Mouse (Mus musculus): ENCODE data around the gene Metrn. TPM values are rescaled to one million over a fixed set of nuclear protein-coding genes. Genes with fewer than 3 reads are reported as not detected.
"Not testable (repeated sequence)": the region's sequence is repeated elsewhere in the genome, so short reads cannot be mapped to it uniquely, and the experiment has no call there.

Gene Metrn
- total and polyA plus RNA-seq, 3 experiments: 16.8 to 121 (median 33.1) TPM

GRCm38 (mm10) chr17:25808789-25809605, 12.1 kb upstream of the Metrn start, which contains the start of gene Fbxl16:
Gene Fbxl16, plus strand, starts transcription at chr17:25809085.
- DNase-seq: peak; percentile 95

DNA sequence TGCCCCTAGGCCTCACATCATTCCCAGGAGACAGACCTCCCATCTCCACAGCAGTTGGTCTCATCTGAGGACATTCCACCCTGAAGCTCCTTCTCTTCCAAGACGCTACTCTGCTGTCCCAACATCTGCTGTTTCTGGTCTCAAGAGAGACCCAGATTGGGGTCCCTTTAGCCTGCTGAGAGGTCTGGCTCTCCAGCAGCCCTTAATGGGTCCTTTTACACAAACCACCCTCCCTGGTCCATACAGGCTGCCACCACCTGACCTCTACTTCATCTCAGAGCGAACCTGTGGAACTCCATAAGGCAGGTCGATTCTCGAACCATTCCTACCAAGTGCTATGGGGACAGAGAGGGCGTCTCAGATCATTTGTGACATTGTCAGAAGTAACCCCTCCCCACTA, 11.1 kb upstream of the Metrn start:
- no peak for DNase-seq

DNA sequence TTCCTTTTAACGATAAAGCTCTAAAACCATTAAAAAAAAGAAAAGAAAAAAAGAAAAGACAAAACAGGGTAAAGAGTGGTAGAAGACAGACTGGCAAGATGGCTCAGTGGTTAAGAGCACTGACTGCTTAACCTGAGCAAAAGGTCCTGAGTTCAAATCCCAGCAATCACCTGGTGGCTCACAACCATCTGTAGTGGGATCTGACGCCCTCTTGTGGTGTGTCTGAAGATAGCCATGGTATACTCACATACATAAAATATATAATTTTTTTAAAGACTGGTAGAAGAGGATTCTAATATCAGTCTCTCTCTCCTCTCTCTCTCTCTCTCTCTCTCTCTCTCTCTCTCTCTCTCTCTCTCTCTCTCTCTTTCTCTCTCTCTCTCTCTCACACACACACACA, 10.5 kb upstream of the Metrn start:
- DNase-seq: not testable (repeated sequence)

DNA sequence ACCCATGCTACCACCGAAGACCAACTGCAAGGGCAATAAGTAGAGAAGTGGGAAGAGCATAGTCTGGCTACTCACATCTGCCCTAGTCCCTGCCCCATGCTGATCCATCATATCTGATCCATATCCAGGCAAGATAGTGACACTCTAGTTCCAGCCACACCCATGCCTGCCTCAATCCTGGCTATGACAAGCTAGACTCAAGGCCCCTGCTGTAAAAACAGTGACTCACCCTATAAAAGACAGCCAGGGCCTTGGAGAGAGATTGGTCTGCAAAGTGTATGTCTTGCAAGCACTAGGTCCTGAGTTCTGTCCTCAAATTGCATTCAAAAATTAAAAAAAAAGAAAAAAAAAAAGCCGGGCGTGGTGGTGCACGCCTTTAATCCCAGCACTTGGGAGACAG, 9.6 kb upstream of the Metrn start:
- DNase-seq: peak; percentile 81

- peak; percentile 91 for DNase-seq
Observed at GRCm38 (mm10) chr17:25802825-25803517, 6.0 kb upstream of the Metrn start.

GRCm38 (mm10) chr17:25801029-25801428, 4.1 kb upstream of the Metrn start:
- peak; percentile 68 for DNase-seq

GRCm38 (mm10) chr17:25796211-25796771, 645 bp downstream of the Metrn start:
- DNase-seq: peak; percentile 69

- DNase-seq: peak; percentile 49
Observed at GRCm38 (mm10) chr17:25795609-25796092, 1.3 kb downstream of the Metrn start, which contains the start of gene AC134908.4. Gene AC134908.4, minus strand, starts transcription at chr17:25795659.

- no peak for DNase-seq
Observed at GRCm38 (mm10) chr17:25794998-25795397, 1.9 kb downstream of the Metrn start.

DNA sequence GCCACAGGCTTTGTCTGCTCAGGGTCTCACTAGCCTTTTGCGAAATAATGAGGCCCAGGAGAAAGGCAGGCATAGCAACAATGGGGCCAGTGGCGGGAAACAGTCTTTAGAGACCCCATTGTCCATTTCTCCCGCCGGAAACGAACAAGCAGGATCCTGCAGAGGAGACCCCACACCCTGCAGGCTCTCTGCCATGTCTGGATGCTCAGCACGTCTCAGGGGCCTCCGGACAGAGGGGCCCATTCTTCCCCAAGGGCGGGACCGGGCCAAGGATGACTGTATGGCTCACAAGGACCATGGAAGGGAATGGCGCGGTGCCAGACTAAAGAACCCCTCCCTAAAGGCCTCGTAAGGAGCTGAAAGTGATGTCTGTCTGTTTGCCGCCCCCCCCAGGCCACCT, 2.7 kb downstream of the Metrn start:
- DNase-seq: no peak

GRCm38 (mm10) chr17:25792615-25793014, 4.3 kb downstream of the Metrn start, which contains the start of gene Fam173a:
Gene Fam173a, minus strand, starts transcription at chr17:25792901.
- DNase-seq: peak; percentile 84

- peak; percentile 90 for DNase-seq
Observed at GRCm38 (mm10) chr17:25791843-25792527, 5.0 kb downstream of the Metrn start.

DNA sequence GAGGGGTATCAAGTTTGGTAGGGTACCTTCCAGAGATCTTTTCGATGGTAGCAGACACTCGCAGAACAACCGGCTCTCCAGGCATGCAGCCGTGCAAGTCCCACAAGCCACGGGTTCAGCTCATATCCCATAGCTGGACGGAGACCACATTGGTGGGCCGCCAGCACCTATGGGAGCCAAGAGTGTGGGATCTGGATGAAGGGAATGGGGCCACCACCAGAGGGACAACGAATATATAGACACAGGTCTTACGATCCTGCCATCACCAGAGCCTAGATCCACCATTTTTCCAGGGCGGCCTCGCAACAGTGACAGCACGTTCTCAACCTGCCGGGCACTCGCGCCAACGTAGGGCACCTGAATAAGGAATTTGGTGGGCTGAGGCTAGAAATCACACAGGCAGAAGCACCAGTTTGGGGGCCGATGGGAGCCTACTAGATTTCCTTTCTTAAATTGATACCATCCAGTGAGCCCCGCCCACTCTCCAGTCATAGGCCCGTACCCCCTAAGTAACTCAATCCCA, 5.6 kb downstream of the Metrn start:
- no peak for DNase-seq

DNA sequence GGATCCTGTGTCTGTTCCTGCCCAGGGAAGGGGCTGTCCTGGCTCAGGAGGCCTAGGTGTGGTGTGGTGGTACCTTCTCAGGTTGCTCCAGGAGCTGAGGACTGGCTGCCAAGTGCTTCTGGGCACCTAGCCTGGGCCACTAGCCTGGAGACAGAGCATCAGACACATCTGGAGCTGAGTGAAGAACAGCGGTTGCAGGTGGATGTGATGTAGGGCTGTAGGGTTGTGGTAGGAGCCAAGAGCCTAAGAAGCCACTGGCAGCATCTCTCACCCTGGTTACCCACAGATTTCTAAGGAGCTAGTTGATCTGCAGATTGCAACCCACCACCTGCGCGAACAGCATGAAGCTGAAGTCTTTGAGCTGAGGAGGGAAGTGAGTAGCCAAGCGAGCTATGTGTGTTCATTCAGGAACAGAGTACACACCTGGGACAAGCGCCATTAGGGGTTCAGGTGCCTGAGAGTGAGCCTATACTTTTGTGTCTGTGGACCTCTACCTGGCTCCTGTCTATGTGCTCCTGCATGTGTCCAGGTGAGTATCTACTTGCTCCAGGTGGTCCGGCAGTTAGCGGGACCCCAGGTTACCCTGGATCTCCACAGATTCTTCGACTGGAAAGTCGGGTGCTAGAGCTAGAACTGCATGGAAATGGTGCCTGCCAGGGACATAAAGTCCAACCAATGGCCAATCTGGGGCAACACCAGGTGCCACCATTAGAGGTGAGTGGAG, 10.0 kb downstream of the Metrn start:
- DNase-seq: no peak

GRCm38 (mm10) chr17:25786280-25786679, 10.7 kb downstream of the Metrn start, which contains the start of gene Ccdc78:
Gene Ccdc78, plus strand, starts transcription at chr17:25786580.
- DNase-seq: no peak

DNA sequence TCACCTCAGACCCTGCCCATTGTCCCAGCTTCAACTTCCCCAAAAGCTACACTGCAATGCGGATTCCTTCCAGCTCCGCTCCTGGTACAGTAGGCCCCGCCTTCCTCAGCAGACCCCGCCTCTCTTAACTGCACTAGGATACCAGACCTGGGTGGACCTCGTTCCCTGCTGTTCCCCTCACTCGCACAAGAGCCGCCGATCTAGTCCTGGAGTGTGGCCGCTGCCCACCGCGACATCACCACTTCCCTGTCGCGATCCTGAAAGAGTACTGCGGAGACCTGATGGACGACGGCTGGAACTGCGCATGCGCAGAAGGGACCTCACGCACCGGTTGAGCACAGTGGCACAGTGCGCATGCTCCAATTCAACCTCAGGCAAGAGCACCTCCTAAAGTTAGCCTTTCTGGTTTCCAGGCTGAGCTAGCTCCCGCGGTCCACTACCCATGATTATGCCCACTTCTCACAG, 11.6 kb downstream of the Metrn start, which contains the start of gene Haghl:
Gene Haghl (minus strand): TSS at position 393 of the 465 bp plus-strand sequence.
- peak; percentile 94 for DNase-seq

GRCm38 (mm10) chr17:25783861-25784574, 12.9 kb downstream of the Metrn start:
- DNase-seq: no peak

DNA sequence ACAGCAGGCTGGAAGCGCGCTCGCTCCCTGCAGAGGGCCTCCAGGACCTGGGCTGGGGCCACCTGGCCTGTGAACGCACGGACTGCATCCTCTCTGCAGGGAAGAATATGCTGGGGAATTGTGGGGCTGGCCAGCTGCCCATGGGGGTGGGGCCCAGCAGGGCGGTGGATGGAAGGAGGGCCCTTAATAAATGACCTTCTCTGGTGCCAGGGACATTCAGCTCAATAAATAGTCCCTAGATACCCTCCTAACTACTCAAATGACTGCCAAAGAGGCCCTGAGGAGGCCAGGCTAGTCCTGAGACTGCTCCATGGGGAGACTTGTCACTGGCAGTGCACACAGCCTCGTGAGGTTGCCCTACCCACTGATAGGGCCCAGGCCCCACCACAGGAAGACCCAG, 13.8 kb downstream of the Metrn start:
- peak; percentile 80 for DNase-seq

GRCm38 (mm10) chr17:25781339-25781738, 15.6 kb downstream of the Metrn start:
- no peak for DNase-seq

DNA sequence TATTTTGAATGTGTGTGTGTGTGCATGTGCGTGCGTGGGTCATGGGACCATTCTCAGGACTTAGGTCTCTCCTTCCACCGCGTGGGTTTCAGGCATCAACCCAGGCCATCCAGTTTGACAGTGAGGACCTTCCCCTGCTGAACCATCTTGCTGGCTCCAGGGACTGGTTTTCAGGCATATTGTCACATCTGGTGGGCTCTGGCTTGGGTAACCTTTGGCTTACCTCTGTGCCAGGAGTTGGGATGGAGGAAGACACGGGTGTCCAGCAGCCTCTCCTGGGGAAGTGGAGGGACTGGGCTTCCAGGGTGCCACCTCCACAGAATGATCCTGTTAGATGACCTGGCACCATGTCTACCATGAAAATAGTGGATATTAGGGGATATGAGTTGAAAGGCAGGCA, 19.0 kb downstream of the Metrn start:
- DNase-seq: no peak

Data from adrenal gland, adult 2 months (tissue).